Mouse (Mus musculus): ENCODE results near the gene Atad5.

DNA sequence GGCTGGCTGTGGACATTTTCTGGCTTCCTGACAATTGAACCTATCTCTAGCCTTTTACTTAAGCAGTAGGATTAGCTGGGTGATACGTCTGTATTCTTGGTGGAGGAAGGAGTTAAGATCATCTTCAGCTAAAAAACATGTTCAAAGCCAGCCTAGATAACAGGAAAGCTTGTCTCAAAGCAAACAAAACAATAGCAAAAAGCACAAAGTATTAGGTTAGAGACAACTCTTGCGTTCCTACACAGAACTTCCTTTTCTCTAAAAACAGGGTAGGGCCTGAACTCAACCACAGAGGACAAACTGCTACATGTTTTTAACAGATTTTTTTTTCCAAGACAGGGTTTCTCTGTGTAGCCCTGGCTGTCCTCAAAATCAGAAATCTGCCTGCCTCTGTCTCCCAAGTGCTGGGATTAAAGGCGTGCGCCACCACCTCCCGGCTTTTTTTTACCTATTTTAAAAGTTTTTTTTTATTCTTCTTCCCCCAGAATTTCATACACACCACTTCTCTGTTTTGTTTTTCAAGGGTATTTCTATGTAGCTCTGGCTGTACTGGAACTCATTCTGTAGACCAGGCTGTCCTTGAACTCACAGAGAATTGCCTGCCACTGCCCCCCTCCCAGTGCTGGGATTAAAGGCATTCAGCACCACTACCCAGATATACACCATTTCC is 13.5 kb upstream of the Atad5 start:
- TF ChIP-seq GATA1 (IDR thresholded peaks at IDR 0.05; ENCODE audit: borderline replicate concordance, low read length) (no peak), FLI1 (IDR thresholded peaks at IDR 0.05; ENCODE audit: low read length) (no peak)
